Mouse (Mus musculus): ENCODE measurements around the gene Lpcat2. TPM values are rescaled to one million over a fixed set of nuclear protein-coding genes. Genes with fewer than 3 reads are reported as not detected.

Gene Lpcat2
- polyA plus RNA-seq, 2 experiments, result 10.6 to 14.7 TPM

DNA sequence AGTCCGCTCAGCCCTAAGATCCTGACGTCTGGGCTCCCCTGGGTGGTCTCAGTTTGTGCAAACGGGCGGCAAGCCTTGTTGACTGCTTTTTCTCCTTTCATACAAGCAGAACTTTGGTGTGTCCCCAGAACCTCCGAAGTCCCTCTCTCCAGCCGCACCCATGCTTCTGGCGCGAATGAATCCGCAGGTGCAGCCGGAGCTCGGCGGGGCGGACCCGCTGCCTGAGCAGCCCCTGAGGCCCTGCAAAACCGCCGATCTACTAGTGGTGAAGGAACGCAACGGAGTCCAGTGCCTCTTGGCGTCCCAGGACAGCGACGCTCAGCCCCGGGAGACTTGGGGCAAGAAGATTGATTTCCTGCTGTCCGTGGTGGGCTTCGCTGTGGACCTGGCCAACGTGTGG, 105.9 kb downstream of the Lpcat2 start:
- peak overlapping the region; percentile 38 for H3K4me3 ChIP-seq (replicated peaks; ENCODE audit: low read length)
- ATAC-seq (ENCODE audit: low FRiP score, low read depth) (no peak), DNase-seq (ENCODE audit: low spot score) (no peak)
- no peak overlapping the region for H3K9ac ChIP-seq (ENCODE audit: low read depth, low read length, severe bottlenecking)
- peaks cover 38% of the 10 kb centered on the region for H3K27me3 ChIP-seq (ENCODE audit: control insufficient read depth, insufficient read depth, low read length)
- TF ChIP-seq POLR2A (IDR thresholded peaks at IDR 0.05; ENCODE audit: borderline replicate concordance, extremely low read depth, insufficient read depth, insufficient read length), result no peak
- no peaks in the 10 kb centered on the region for H3K9me3 ChIP-seq (ENCODE audit: control insufficient read depth, low read length)
- H3K27ac ChIP-seq (replicated peaks; ENCODE audit: low read depth, low read length), result no peak overlapping the region
- WGBS, result 2% methylated on average over 25 of the region's 25 CpGs
- no peaks in the 10 kb centered on the region for H3K36me3 ChIP-seq (ENCODE audit: control insufficient read depth, insufficient read depth, low read length)
- H3K4me2 ChIP-seq (replicated peaks; ENCODE audit: low read depth, low read length, severe bottlenecking), result peak overlapping the region; percentile 80
- peaks cover 7% of the 10 kb centered on the region; the same call in 1 of the 2 replicates for H3K4me1 ChIP-seq (ENCODE audit: control insufficient read depth, insufficient read depth, low read length)

DNA sequence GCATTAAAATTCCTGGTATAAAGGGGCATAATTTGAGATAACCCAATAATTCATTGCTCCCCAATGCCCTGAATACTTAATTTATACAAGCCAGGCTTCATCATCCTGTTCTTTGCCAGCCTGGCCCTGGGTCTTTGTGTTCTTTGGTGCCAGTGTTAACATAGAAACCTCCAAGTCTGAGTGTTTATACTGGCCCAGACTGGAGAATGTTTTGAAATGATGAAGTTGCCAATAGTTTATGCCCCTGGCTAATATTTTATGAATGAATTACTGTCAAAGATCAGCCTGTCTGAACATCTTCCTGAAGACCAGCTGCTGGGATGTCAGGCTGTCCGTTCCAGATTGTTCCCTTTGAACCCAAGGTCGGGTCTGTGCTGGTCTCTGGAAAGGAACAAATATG, 109.4 kb downstream of the Lpcat2 start:
- Histone ChIP-seq H3K27ac (replicated peaks; ENCODE audit: low read depth, low read length) (no peak overlapping the region), H3K4me2 (replicated peaks; ENCODE audit: low read depth, low read length, severe bottlenecking) (no peak overlapping the region), H3K27me3 (ENCODE audit: control insufficient read depth, insufficient read depth, low read length) (peaks cover 33% of the 10 kb centered on the region), H3K36me3 (ENCODE audit: control insufficient read depth, insufficient read depth, low read length) (no peaks in the 10 kb centered on the region), H3K9ac (ENCODE audit: low read depth, low read length, severe bottlenecking) (no peak overlapping the region), H3K4me3 (replicated peaks; ENCODE audit: low read length) (no peak overlapping the region), H3K4me1 (ENCODE audit: control insufficient read depth, insufficient read depth, low read length) (peaks cover 7% of the 10 kb centered on the region; the same call in 1 of the 2 replicates), H3K9me3 (ENCODE audit: control insufficient read depth, low read length) (no peaks in the 10 kb centered on the region)
- ATAC-seq (ENCODE audit: low FRiP score, low read depth) (no peak), DNase-seq (ENCODE audit: low spot score) (no peak)
- WGBS, result 64% methylated on average over 2 of the region's 2 CpGs
- no peak for TF ChIP-seq POLR2A (IDR thresholded peaks at IDR 0.05; ENCODE audit: borderline replicate concordance, extremely low read depth, insufficient read depth, insufficient read length)

Small RNAs within 50 kb of the gene (microRNA-seq; reads per million reads assigned to microRNA genes)
- gene Gm22151, result not detected

Other genes starting within 250 kb of the Lpcat2 start
- gene Irx6, start 181.1 kb upstream of the Lpcat2 start, polyA plus RNA-seq (2012; rRNA removed), result 7.6 and 9.0 TPM in 2 replicates
- gene Irx6, start 181.1 kb upstream of the Lpcat2 start, polyA plus RNA-seq (2014; fragmentation: Nextera tagmentation; extraction: Ambion mirVana), result 7.4 and 8.5 TPM in 2 replicates
- 295 and 361 TPM in 2 replicates for gene Mmp2, start 28.0 kb upstream of the Lpcat2 start, polyA plus RNA-seq (2012; rRNA removed)
- gene Mmp2, start 28.0 kb upstream of the Lpcat2 start, polyA plus RNA-seq (2014; fragmentation: Nextera tagmentation; extraction: Ambion mirVana), result 338 and 372 TPM in 2 replicates
- gene Capns2, start 46.1 kb downstream of the Lpcat2 start, polyA plus RNA-seq (2012; rRNA removed), result 23.8 and 34.3 TPM in 2 replicates
- gene Capns2, start 46.1 kb downstream of the Lpcat2 start, polyA plus RNA-seq (2014; fragmentation: Nextera tagmentation; extraction: Ambion mirVana), result 35.8 and 52.5 TPM in 2 replicates
- 0.23 and 0.28 TPM in 2 replicates for gene Slc6a2, start 104.7 kb downstream of the Lpcat2 start, polyA plus RNA-seq (2012; rRNA removed)
- 0.18 and 0.22 TPM in 2 replicates for gene Slc6a2, start 104.7 kb downstream of the Lpcat2 start, polyA plus RNA-seq (2014; fragmentation: Nextera tagmentation; extraction: Ambion mirVana)
- 0.04 TPM in 1 of 2 replicates, not detected in the other for gene Ces1a, start 192.9 kb downstream of the Lpcat2 start, polyA plus RNA-seq (2012; rRNA removed)
- gene Ces1a, start 192.9 kb downstream of the Lpcat2 start, polyA plus RNA-seq (2014; fragmentation: Nextera tagmentation; extraction: Ambion mirVana), result not detected in 2 replicates
- gene Ces1b, start 224.7 kb downstream of the Lpcat2 start, polyA plus RNA-seq (2012; rRNA removed), result not detected in 2 replicates
- gene Ces1b, start 224.7 kb downstream of the Lpcat2 start, polyA plus RNA-seq (2014; fragmentation: Nextera tagmentation; extraction: Ambion mirVana), result not detected in 2 replicates